Mouse (Mus musculus) neural tube, embryonic 12.5 days (tissue): ENCODE data around the gene Mxd4. TPM values are rescaled to one million over a fixed set of nuclear protein-coding genes. Genes with fewer than 3 reads are reported as not detected.

Experiments
- ATAC-seq: fragments of 200-750 bp; cut with Nextera tagmentation; 2 replicates; pipeline ENCODE4 v1.8.0; 2017; ENCODE audit warnings: low read depth, mild to moderate bottlenecking, moderate TSS enrichment, moderate library complexity; ENCODE audit not compliant: low FRiP score
- H3K27ac ChIP-seq: fragments of 300-500 bp; sonication (generic); 2 replicates; pipeline ENCODE4 v1.5.1; 2016
- H3K27me3 ChIP-seq: fragments of 300-500 bp; sonication (generic); replicated peaks from 2 replicates; pipeline ENCODE4 v1.6.1; 2016; ENCODE audit warnings: mild to moderate bottlenecking
- H3K36me3 ChIP-seq: fragments of 300-500 bp; sonication (generic); 2 replicates; pipeline ENCODE4 v1.6.1; 2016; ENCODE audit warnings: mild to moderate bottlenecking
- H3K4me1 ChIP-seq: fragments of 300-500 bp; sonication (generic); 2 replicates; pipeline ENCODE4 v1.6.1; 2016
- H3K4me2 ChIP-seq: fragments of 300-500 bp; sonication (generic); replicated peaks from 2 replicates; pipeline ENCODE4 v1.6.1; 2016; ENCODE audit warnings: mild to moderate bottlenecking
- H3K4me3 ChIP-seq: fragments of 300-500 bp; sonication (generic); 2 replicates; pipeline ENCODE4 v1.5.1; 2016
- H3K9ac ChIP-seq: fragments of 300-500 bp; sonication (generic); 2 replicates; pipeline ENCODE4 v1.6.1; 2016; ENCODE audit warnings: mild to moderate bottlenecking
- H3K9me3 ChIP-seq: fragments of 300-500 bp; sonication (generic); 2 replicates; pipeline ENCODE4 v1.6.1; 2016; ENCODE audit warnings: mild to moderate bottlenecking
- WGBS: fragments of 180-500 bp; shearing (Covaris S2); methylation state at CpG from one replicate; pipeline ENCODE4 v1.1.7; 2016; 5-methylcytosine and 5-hydroxymethylcytosine counted together
- polyA plus RNA-seq: library from polyadenylated mRNA; unstranded; fragments of >200 nt; fragmentation: Nextera tagmentation; extraction: Ambion mirVana; gene quantifications from 2 replicates; pipeline ENCODE4 v1.2.1, GENCODE M21; 2016

The Mxd4 gene
- polyA plus RNA-seq, 1 experiment from 2014 or later, result 35.6 TPM

GRCm38 (mm10) chr5:34217756-34218155 lies 30.2 kb upstream of the Mxd4 start:
- H3K4me1 ChIP-seq, result no peaks in the 10 kb centered on the region
- no peak overlapping the region for H3K9ac ChIP-seq
- no peak overlapping the region for H3K27ac ChIP-seq
- 72% methylated on average over 9 of the region's 9 CpGs for WGBS
- H3K27me3 ChIP-seq, result no peaks in the 10 kb centered on the region
- ATAC-seq, result no peak
- no peak overlapping the region for H3K4me2 ChIP-seq
- no peak overlapping the region for H3K4me3 ChIP-seq
- no peaks in the 10 kb centered on the region for H3K9me3 ChIP-seq
- no peaks in the 10 kb centered on the region; the same call in 1 of the 2 replicates for H3K36me3 ChIP-seq

GRCm38 (mm10) chr5:34216025-34216424 lies 28.5 kb upstream of the Mxd4 start:
- no peaks in the 10 kb centered on the region for H3K4me1 ChIP-seq
- no peaks in the 10 kb centered on the region for H3K27me3 ChIP-seq
- H3K4me2 ChIP-seq, result no peak overlapping the region
- no peak overlapping the region for H3K27ac ChIP-seq
- no peaks in the 10 kb centered on the region for H3K9me3 ChIP-seq
- no peak overlapping the region for H3K4me3 ChIP-seq
- no peaks in the 10 kb centered on the region; the same call in 1 of the 2 replicates for H3K36me3 ChIP-seq
- 86% methylated on average over 7 of the region's 7 CpGs for WGBS
- no peak overlapping the region for H3K9ac ChIP-seq
- no peak for ATAC-seq

DNA sequence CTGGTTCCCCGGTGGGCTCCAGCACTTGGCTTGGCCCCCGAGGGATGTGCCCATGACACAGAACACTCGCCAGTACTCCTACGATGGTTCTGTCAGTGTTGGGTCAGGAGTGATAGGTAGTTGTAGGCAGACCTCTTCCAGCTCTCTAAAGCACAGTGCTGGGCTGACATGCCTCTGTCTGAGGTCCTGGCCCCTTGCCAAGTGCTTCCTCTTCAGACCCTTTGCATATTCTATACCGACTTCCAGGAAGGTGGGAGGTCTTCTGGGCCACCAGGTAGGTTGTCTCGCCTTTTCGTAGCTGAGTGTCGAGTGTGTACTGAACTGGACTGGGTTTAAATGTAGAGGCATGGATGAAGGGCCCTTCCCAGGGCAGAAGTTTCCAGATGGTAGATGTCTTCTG lies 26.1 kb upstream of the Mxd4 start:
- H3K9ac ChIP-seq, result no peak overlapping the region
- no peaks in the 10 kb centered on the region; the same call in 1 of the 2 replicates for H3K36me3 ChIP-seq
- no peak overlapping the region for H3K4me3 ChIP-seq
- H3K4me1 ChIP-seq, result no peaks in the 10 kb centered on the region
- H3K4me2 ChIP-seq, result no peak overlapping the region
- no peak for ATAC-seq
- no peak overlapping the region for H3K27ac ChIP-seq
- 85% methylated on average over 8 of the region's 8 CpGs for WGBS
- H3K9me3 ChIP-seq, result no peaks in the 10 kb centered on the region
- no peaks in the 10 kb centered on the region for H3K27me3 ChIP-seq

DNA sequence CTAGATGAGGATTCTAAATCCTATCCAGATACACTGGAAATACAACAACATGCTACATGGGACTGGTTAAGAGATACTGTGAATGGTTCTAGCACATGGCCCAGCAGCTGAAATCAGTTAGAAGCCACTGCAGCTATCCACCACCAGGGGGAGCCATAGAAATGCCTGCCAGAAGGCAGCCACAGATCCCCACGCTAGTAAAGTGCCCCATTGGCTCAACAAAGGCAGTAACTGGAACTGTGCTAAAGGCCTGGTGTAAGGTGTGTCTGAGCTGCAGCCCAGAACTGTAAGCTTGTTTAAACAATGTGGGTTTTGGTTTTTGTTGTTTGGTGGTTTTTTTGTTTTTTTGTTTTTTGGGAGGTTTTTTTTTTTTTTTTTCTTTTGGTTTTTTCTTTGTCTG lies 22.8 kb upstream of the Mxd4 start:
- no peaks in the 10 kb centered on the region for H3K9me3 ChIP-seq
- ATAC-seq, result peak; percentile 58; the same call in 1 of the 2 replicates
- H3K4me1 ChIP-seq, result no peaks in the 10 kb centered on the region
- no peak overlapping the region for H3K4me2 ChIP-seq
- H3K4me3 ChIP-seq, result no peak overlapping the region
- no peaks in the 10 kb centered on the region; the same call in 1 of the 2 replicates for H3K36me3 ChIP-seq
- WGBS, result 0% methylated on average over 1 of the region's 1 CpGs
- no peak overlapping the region for H3K9ac ChIP-seq
- H3K27ac ChIP-seq, result no peak overlapping the region
- H3K27me3 ChIP-seq, result no peaks in the 10 kb centered on the region

DNA sequence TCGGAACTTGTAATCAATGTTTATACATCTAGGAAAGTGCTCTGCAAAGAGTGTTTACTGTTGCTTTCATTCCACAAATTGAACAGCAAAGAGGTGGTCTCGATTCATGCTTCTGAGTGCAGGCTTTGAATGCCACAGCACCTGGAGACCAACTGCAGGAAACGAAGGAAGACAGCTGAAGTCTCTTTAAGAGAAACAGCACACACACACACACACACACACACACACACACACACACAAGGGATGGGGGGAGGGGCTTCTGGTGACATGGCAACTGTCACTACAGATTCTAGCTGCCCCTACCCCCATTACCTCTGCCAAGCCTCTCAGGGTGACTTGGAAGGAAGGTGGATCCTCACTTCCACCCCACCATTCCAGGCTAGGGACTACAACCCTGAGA lies 20.0 kb upstream of the Mxd4 start:
- Histone ChIP-seq H3K4me1 (no peaks in the 10 kb centered on the region), H3K27ac (no peak overlapping the region), H3K27me3 (no peaks in the 10 kb centered on the region), H3K36me3 (no peaks in the 10 kb centered on the region), H3K9ac (no peak overlapping the region), H3K4me3 (no peak overlapping the region), H3K9me3 (no peaks in the 10 kb centered on the region), H3K4me2 (no peak overlapping the region)
- 73% methylated on average over 3 of the region's 3 CpGs for WGBS
- no peak for ATAC-seq

GRCm38 (mm10) chr5:34205788-34206187 lies 18.3 kb upstream of the Mxd4 start:
- Histone ChIP-seq H3K9me3 (no peaks in the 10 kb centered on the region), H3K4me3 (no peak overlapping the region), H3K27me3 (no peaks in the 10 kb centered on the region), H3K4me2 (no peak overlapping the region), H3K4me1 (no peaks in the 10 kb centered on the region), H3K36me3 (no peaks in the 10 kb centered on the region), H3K9ac (no peak overlapping the region), H3K27ac (no peak overlapping the region)
- WGBS, result 82% methylated on average over 2 of the region's 2 CpGs
- ATAC-seq, result no peak

DNA sequence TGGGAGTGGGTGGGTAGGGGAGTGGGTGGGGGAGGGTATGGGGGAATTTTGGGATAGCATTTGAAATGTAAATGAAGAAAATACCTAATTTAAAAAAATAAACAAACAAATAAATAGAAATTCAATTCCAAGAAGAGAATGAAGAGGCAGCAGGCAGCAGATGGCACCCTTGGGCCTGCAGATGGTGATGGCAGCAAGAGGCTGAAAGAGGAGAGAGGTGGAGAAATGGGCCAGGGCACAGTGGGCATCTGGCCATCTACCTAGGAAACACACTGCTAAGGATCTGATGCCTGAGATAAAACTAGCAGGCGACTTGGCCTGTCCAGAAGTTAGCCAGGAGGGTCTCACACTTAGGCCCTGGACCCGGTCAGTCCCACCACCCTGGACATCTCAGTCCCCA lies 17.4 kb upstream of the Mxd4 start:
- WGBS, result 90% methylated on average over 2 of the region's 2 CpGs
- H3K4me2 ChIP-seq, result no peak overlapping the region
- H3K9ac ChIP-seq, result no peak overlapping the region
- H3K9me3 ChIP-seq, result no peaks in the 10 kb centered on the region
- H3K36me3 ChIP-seq, result no peaks in the 10 kb centered on the region
- H3K4me1 ChIP-seq, result no peaks in the 10 kb centered on the region
- no peak overlapping the region for H3K27ac ChIP-seq
- no peaks in the 10 kb centered on the region for H3K27me3 ChIP-seq
- no peak overlapping the region for H3K4me3 ChIP-seq
- no peak for ATAC-seq

DNA sequence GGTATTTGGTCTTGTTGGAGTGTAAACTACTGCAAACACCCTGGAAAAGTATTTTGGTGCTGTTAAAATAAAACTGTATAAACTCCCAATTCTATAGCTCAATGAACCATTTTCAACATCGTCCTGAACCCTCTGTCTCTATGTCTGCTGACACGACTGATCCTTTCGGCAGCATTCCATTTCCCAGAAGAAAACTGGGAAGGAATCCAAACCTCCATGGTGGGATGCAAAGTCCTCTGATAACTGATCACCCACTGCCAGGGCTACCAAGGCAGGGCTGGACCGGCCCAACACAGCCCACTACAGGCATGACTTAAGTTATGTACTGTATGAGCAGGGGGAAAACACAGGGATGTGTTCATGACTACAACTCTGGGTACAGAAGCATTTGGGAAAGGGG lies 14.5 kb upstream of the Mxd4 start:
- H3K27me3 ChIP-seq, result no peaks in the 10 kb centered on the region
- no peak for ATAC-seq
- 95% methylated on average over 4 of the region's 4 CpGs for WGBS
- no peak overlapping the region for H3K9ac ChIP-seq
- no peak overlapping the region for H3K4me2 ChIP-seq
- no peaks in the 10 kb centered on the region; the same call in 1 of the 2 replicates for H3K36me3 ChIP-seq
- no peaks in the 10 kb centered on the region for H3K9me3 ChIP-seq
- no peak overlapping the region for H3K27ac ChIP-seq
- no peaks in the 10 kb centered on the region for H3K4me1 ChIP-seq
- H3K4me3 ChIP-seq, result no peak overlapping the region

GRCm38 (mm10) chr5:34201396-34201795 lies 13.9 kb upstream of the Mxd4 start:
- H3K4me1 ChIP-seq, result no peaks in the 10 kb centered on the region
- H3K4me2 ChIP-seq, result no peak overlapping the region
- 69% methylated on average over 2 of the region's 2 CpGs for WGBS
- H3K27me3 ChIP-seq, result no peaks in the 10 kb centered on the region
- H3K27ac ChIP-seq, result no peak overlapping the region
- H3K4me3 ChIP-seq, result no peak overlapping the region
- no peak for ATAC-seq
- no peak overlapping the region for H3K9ac ChIP-seq
- H3K9me3 ChIP-seq, result no peaks in the 10 kb centered on the region
- no peaks in the 10 kb centered on the region; the same call in 1 of the 2 replicates for H3K36me3 ChIP-seq

- Histone ChIP-seq H3K36me3 (no peaks in the 10 kb centered on the region; the same call in 1 of the 2 replicates), H3K4me2 (no peak overlapping the region), H3K4me3 (no peak overlapping the region), H3K9ac (no peak overlapping the region), H3K27me3 (no peaks in the 10 kb centered on the region), H3K27ac (no peak overlapping the region), H3K4me1 (no peaks in the 10 kb centered on the region), H3K9me3 (no peaks in the 10 kb centered on the region)
- no peak for ATAC-seq
- WGBS, result 88% methylated on average over 6 of the region's 6 CpGs
Measured at GRCm38 (mm10) chr5:34198615-34199014, 11.1 kb upstream of the Mxd4 start.

DNA sequence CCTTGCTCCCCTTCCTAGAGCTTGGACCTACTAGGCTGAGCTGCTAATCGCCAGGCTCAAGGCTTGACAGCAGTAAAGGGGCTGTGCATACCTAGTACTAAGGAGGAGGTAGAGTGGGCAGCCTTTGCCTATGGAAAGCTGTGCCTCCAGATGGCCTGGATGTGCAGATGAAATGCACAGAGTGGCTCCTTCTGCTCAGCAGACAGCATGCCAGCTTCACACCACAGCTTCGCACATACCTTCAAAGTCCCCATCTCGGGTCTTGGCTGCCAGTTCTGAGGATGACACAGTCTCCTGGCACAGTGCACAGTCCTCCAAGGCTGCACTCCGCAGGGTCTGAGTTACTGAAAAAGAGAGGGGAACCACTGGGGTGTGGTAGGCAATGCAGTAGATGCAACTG lies 9.7 kb upstream of the Mxd4 start:
- H3K9me3 ChIP-seq, result no peaks in the 10 kb centered on the region
- no peaks in the 10 kb centered on the region for H3K4me1 ChIP-seq
- no peak overlapping the region for H3K27ac ChIP-seq
- H3K27me3 ChIP-seq, result no peaks in the 10 kb centered on the region
- 81% methylated on average over 4 of the region's 4 CpGs for WGBS
- H3K9ac ChIP-seq, result no peak overlapping the region
- no peaks in the 10 kb centered on the region; the same call in 1 of the 2 replicates for H3K36me3 ChIP-seq
- H3K4me2 ChIP-seq, result no peak overlapping the region
- no peak overlapping the region for H3K4me3 ChIP-seq
- ATAC-seq, result no peak

DNA sequence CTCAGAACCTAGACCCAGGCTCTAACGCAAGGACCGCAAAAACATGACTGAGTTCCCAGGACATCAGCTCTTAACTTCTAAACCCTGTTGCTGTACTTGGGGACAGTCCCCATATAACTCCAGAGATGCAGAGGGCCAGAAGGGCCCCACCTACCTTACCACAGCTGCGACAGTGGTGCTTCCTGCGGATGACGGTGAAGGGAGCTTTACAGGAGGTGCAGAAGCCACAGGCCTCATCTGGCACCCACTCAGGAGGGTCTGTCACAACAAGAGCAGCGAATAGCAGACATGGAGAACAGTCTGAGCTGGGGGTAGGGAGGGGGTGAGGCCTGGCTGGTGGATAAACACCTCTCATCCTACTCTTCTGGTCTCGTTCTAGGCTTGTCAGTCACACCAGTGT lies 8.9 kb upstream of the Mxd4 start:
- H3K36me3 ChIP-seq, result no peaks in the 10 kb centered on the region; the same call in 1 of the 2 replicates
- H3K27ac ChIP-seq, result no peak overlapping the region
- H3K4me1 ChIP-seq, result no peaks in the 10 kb centered on the region
- H3K27me3 ChIP-seq, result no peaks in the 10 kb centered on the region
- ATAC-seq, result no peak
- 85% methylated on average over 7 of the region's 7 CpGs for WGBS
- H3K4me3 ChIP-seq, result no peak overlapping the region
- no peaks in the 10 kb centered on the region for H3K9me3 ChIP-seq
- H3K4me2 ChIP-seq, result no peak overlapping the region
- no peak overlapping the region for H3K9ac ChIP-seq

GRCm38 (mm10) chr5:34195786-34196185 lies 8.3 kb upstream of the Mxd4 start:
- H3K27ac ChIP-seq, result no peak overlapping the region
- no peaks in the 10 kb centered on the region for H3K9me3 ChIP-seq
- no peak for ATAC-seq
- 92% methylated on average over 12 of the region's 12 CpGs for WGBS
- H3K4me2 ChIP-seq, result no peak overlapping the region
- H3K9ac ChIP-seq, result no peak overlapping the region
- H3K4me1 ChIP-seq, result no peaks in the 10 kb centered on the region
- no peaks in the 10 kb centered on the region for H3K27me3 ChIP-seq
- H3K4me3 ChIP-seq, result no peak overlapping the region
- H3K36me3 ChIP-seq, result no peaks in the 10 kb centered on the region; the same call in 1 of the 2 replicates
